Mouse (Mus musculus) liver, embryonic 14.5 days (tissue): ENCODE data around the gene Hebp1.

ENCODE experiments used
- CTCF ChIP-seq: IDR thresholded peaks from 2 replicates; pipeline ENCODE4 v1.5.1; 2016; ENCODE audit warnings: antibody characterized with exemption, low read depth, control low read depth
- EP300 ChIP-seq: IDR thresholded peaks from 2 replicates; pipeline ENCODE4 v1.6.1; 2016; ENCODE audit warnings: antibody characterized with exemption, low read depth

- no peak for TF ChIP-seq CTCF
- no peak for TF ChIP-seq EP300
Observed at GRCm38 (mm10) chr6:135191906-135192305, 5.9 kb downstream of the Hebp1 start.
